Mouse (Mus musculus): ENCODE results near the gene Fam25c. TPM values are rescaled to one million over a fixed set of nuclear protein-coding genes. Genes with fewer than 3 reads are reported as not detected.

Fam25c gene
- total and polyA plus RNA-seq, 3 experiments: not detected

- peaks cover 0 to 5% of the 10 kb centered on the region in 2 experiments; a peak in 1 of 4 replicates for H3K4me1 ChIP-seq (ENCODE audit: control insufficient read depth in 1 of 2, insufficient read depth in 2 of 2)
- dilution Hi-C loops (cut with MboI; ENCODE audit: extremely low pct_ligation_motif_present, extremely low pct_unique_long_range_greater_than_20kb, low sequenced_read_pairs): no loop called here
- no peaks in the 10 kb centered on the region for H3K79me2 ChIP-seq (replicated peaks; ENCODE audit: control insufficient read depth, extremely low read depth, insufficient read depth, poor library complexity, severe bottlenecking)
- TF ChIP-seq ZNF384 (IDR thresholded peaks at IDR 0.05; ENCODE audit: low read depth, low read length) (no peak), ZMIZ1 (IDR thresholded peaks at IDR 0.05; ENCODE audit: low read depth, low read length) (no peak), IRF4 (IDR thresholded peaks at IDR 0.05; ENCODE audit: low read depth, low read length) (no peak), NELFE (IDR thresholded peaks at IDR 0.05; ENCODE audit: low read depth, low read length) (no peak), HCFC1 (IDR thresholded peaks at IDR 0.05; ENCODE audit: low read depth, low read length) (no peak), RAD21 (IDR thresholded peaks at IDR 0.05; ENCODE audit: low read depth, low read length) (no peak), POLR2A (IDR thresholded peaks at IDR 0.05; ENCODE audit: low read depth, low read length) (no peak), E2F4 (IDR thresholded peaks at IDR 0.05; ENCODE audit: insufficient replicate concordance, low read depth, low read length) (no peak), CHD1 (IDR thresholded peaks at IDR 0.05; ENCODE audit: low read depth, low read length) (no peak), USF2 (conservative IDR thresholded peaks at IDR 0.05; ENCODE audit: low read depth, low read length) (no peak), JUND (conservative IDR thresholded peaks at IDR 0.05; ENCODE audit: low read depth, low read length) (no peak), GABPA (IDR thresholded peaks at IDR 0.05; ENCODE audit: insufficient replicate concordance, low read depth, low read length) (no peak), ETS1 (conservative IDR thresholded peaks at IDR 0.05; ENCODE audit: low read depth, low read length) (no peak), USF1 (IDR thresholded peaks at IDR 0.05; ENCODE audit: low read depth, low read length) (no peak), CHD2 (IDR thresholded peaks at IDR 0.05; ENCODE audit: low read length) (no peak), SIN3A (IDR thresholded peaks at IDR 0.05; ENCODE audit: low read length) (no peak), MEF2A (IDR thresholded peaks at IDR 0.05; ENCODE audit: borderline replicate concordance, low read depth, low read length) (no peak), EP300 (IDR thresholded peaks at IDR 0.05; ENCODE audit: low read length) (no peak)
- in situ Hi-C loops (cut with MboI; ENCODE audit: low pct_ligation_motif_present, low pct_unique_long_range_greater_than_20kb, low sequenced_read_pairs): no loop called here
- H3K4me3 ChIP-seq (replicated peaks in 1 of 3; ENCODE audit: low read depth in 2 of 3, low read length in 2 of 3, poor library complexity in 1 of 3): no peak overlapping the region
- peaks cover 0 to 16% of the 10 kb centered on the region in 2 experiments for H3K36me3 ChIP-seq (replicated peaks in 1 of 2; ENCODE audit: control insufficient read depth in 1 of 2, insufficient read depth in 1 of 2, low read length in 1 of 2)
- no peak overlapping the region for H3K4me2 ChIP-seq (ENCODE audit: insufficient read depth, low read depth, poor library complexity, severe bottlenecking)
- H3K27me3 ChIP-seq (replicated peaks): peaks cover 3% of the 10 kb centered on the region
- no peak overlapping the region for H3K27ac ChIP-seq (ENCODE audit: insufficient read depth, low read depth)
- no peak for DNase-seq (ENCODE audit: extremely low read depth)
- no peak overlapping the region for H3K9ac ChIP-seq (ENCODE audit: insufficient read depth, low read depth)
- H3K9me3 ChIP-seq (replicated peaks; ENCODE audit: low read length): no peaks in the 10 kb centered on the region
These were observed 6.2 kb downstream of the Fam25c start for GRCm38 (mm10) chr14:34349007-34349406.

- H3K27me3 ChIP-seq (replicated peaks): no peaks in the 10 kb centered on the region
- H3K4me1 ChIP-seq (ENCODE audit: control insufficient read depth in 1 of 2, insufficient read depth in 2 of 2): peaks cover 0 to 7% of the 10 kb centered on the region in 2 experiments; a peak in 1 of 4 replicates
- in situ Hi-C loops (cut with MboI; ENCODE audit: low pct_ligation_motif_present, low pct_unique_long_range_greater_than_20kb, low sequenced_read_pairs): no loop called here
- no peaks in the 10 kb centered on the region for H3K9me3 ChIP-seq (replicated peaks; ENCODE audit: low read length)
- dilution Hi-C loops (cut with MboI; ENCODE audit: extremely low pct_ligation_motif_present, extremely low pct_unique_long_range_greater_than_20kb, low sequenced_read_pairs): no loop called here
- H3K4me2 ChIP-seq (ENCODE audit: insufficient read depth, low read depth, poor library complexity, severe bottlenecking): no peak overlapping the region
- no peaks in the 10 kb centered on the region for H3K79me2 ChIP-seq (replicated peaks; ENCODE audit: control insufficient read depth, extremely low read depth, insufficient read depth, poor library complexity, severe bottlenecking)
- no peak overlapping the region for H3K4me3 ChIP-seq (replicated peaks in 1 of 3; ENCODE audit: low read depth in 2 of 3, low read length in 2 of 3, poor library complexity in 1 of 3)
- no peak for TF ChIP-seq MXI1 (IDR thresholded peaks at IDR 0.05; ENCODE audit: low read depth, low read length)
- no peak for TF ChIP-seq RAD21 (IDR thresholded peaks at IDR 0.05; ENCODE audit: low read depth, low read length)
- TF ChIP-seq POLR2AphosphoS2 (IDR thresholded peaks at IDR 0.05; ENCODE audit: low read depth, low read length): no peak
- no peak for TF ChIP-seq SMC3 (IDR thresholded peaks at IDR 0.05; ENCODE audit: low read depth, low read length)
- no peak for TF ChIP-seq UBTF (IDR thresholded peaks at IDR 0.05; ENCODE audit: low read depth, low read length)
- TF ChIP-seq SIN3A (IDR thresholded peaks at IDR 0.05; ENCODE audit: low read length): no peak
- no peak for TF ChIP-seq ZMIZ1 (IDR thresholded peaks at IDR 0.05; ENCODE audit: low read depth, low read length)
- TF ChIP-seq BHLHE40 (IDR thresholded peaks at IDR 0.05; ENCODE audit: low read depth, low read length): no peak
- TF ChIP-seq GABPA (IDR thresholded peaks at IDR 0.05; ENCODE audit: insufficient replicate concordance, low read depth, low read length): no peak
- no peak for TF ChIP-seq PAX5 (IDR thresholded peaks at IDR 0.05; ENCODE audit: low read length)
- TF ChIP-seq MAX (IDR thresholded peaks at IDR 0.05; ENCODE audit: low read length): no peak
- no peak for TF ChIP-seq ELF1 (IDR thresholded peaks at IDR 0.05; ENCODE audit: low read depth, low read length)
- TF ChIP-seq CHD1 (IDR thresholded peaks at IDR 0.05; ENCODE audit: low read depth, low read length): no peak
- no peak overlapping the region for H3K27ac ChIP-seq (ENCODE audit: insufficient read depth, low read depth)
- DNase-seq (ENCODE audit: extremely low read depth): no peak
- H3K9ac ChIP-seq (ENCODE audit: insufficient read depth, low read depth): no peak overlapping the region
- peaks cover 4 to 20% of the 10 kb centered on the region in 2 experiments for H3K36me3 ChIP-seq (replicated peaks in 1 of 2; ENCODE audit: control insufficient read depth in 1 of 2, insufficient read depth in 1 of 2, low read length in 1 of 2)
These were observed 6.9 kb downstream of the Fam25c start for GRCm38 (mm10) chr14:34348301-34348700.
